Mouse (Mus musculus) myocyte (in vitro differentiated cells): ENCODE measurements around the gene Mpg. TPM values are rescaled to one million over a fixed set of nuclear protein-coding genes. Genes with fewer than 3 reads are reported as not detected.

Source experiments
- H3K27me3 ChIP-seq: one replicate; pipeline ENCODE4 v1.6.1; 2011; ENCODE audit not compliant: control insufficient read depth, insufficient read depth, insufficient read length
- H3K36me3 ChIP-seq: one replicate; pipeline ENCODE4 v1.6.1; 2011; ENCODE audit not compliant: control insufficient read depth, insufficient read depth
- H3K4me2 ChIP-seq: one replicate; pipeline ENCODE4 v1.6.1; 2011; ENCODE audit warnings: low read depth, control low read depth
- H3K4me3 ChIP-seq: one replicate; pipeline ENCODE4 v1.5.1; 2011; ENCODE audit warnings: mild to moderate bottlenecking, control low read depth, moderate library complexity
- H3K79me2 ChIP-seq: one replicate; pipeline ENCODE4 v1.6.1; 2011; ENCODE audit not compliant: control insufficient read depth, insufficient read depth
- H3ac ChIP-seq: one replicate; pipeline ENCODE4 v1.6.1; 2011; ENCODE audit not compliant: control insufficient read depth, insufficient read length
- CEBPB ChIP-seq: IDR thresholded peaks from 2 replicates; pipeline ENCODE4 v1.6.1; 2011; ENCODE audit warnings: mild to moderate bottlenecking, moderate library complexity; ENCODE audit not compliant: poor library complexity, insufficient read depth, severe bottlenecking
- E2F4 ChIP-seq: IDR thresholded peaks from one replicate; pipeline ENCODE4 v1.6.1; 2011; ENCODE audit warnings: mild to moderate bottlenecking, control low read depth, moderate library complexity; ENCODE audit not compliant: insufficient read depth
- MAX ChIP-seq: IDR thresholded peaks from one replicate; pipeline ENCODE4 v1.6.1; 2011; ENCODE audit warnings: low read depth, mild to moderate bottlenecking, control low read depth
- MYOD1 ChIP-seq, 3 experiments: IDR thresholded peaks; one replicate each; pipeline ENCODE4 v1.6.1; 2011; ENCODE audit warnings: control low read depth in 2 of 3, low read depth in 2 of 3, mild to moderate bottlenecking in 2 of 3, moderate library complexity in 1 of 3; ENCODE audit not compliant: insufficient read length in 2 of 3, control insufficient read depth in 1 of 3
- MYOG ChIP-seq, 3 experiments: IDR thresholded peaks; one replicate each; pipeline ENCODE4 v1.6.1; 2011; ENCODE audit warnings: control low read depth in 2 of 3, low read depth in 2 of 3, mild to moderate bottlenecking in 2 of 3; ENCODE audit not compliant: insufficient read length in 2 of 3, control insufficient read depth in 1 of 3, insufficient read depth in 1 of 3
- POLR2A ChIP-seq: IDR thresholded peaks from one replicate; pipeline ENCODE4 v1.6.1; 2011; ENCODE audit warnings: low read depth, mild to moderate bottlenecking, control low read depth, moderate library complexity; ENCODE audit not compliant: insufficient read length
- POLR2AphosphoS2 ChIP-seq: IDR thresholded peaks from one replicate; pipeline ENCODE4 v1.6.1; 2011; ENCODE audit warnings: low read depth, control low read depth; ENCODE audit not compliant: insufficient read length
- REST ChIP-seq: IDR thresholded peaks from one replicate; pipeline ENCODE4 v1.6.1; 2011; ENCODE audit warnings: mild to moderate bottlenecking, control low read depth, moderate library complexity; ENCODE audit not compliant: insufficient read depth, insufficient read length
- SRF ChIP-seq: IDR thresholded peaks from one replicate; pipeline ENCODE4 v1.6.1; 2011; ENCODE audit warnings: low read depth; ENCODE audit not compliant: control insufficient read depth, insufficient read length
- TCF12 ChIP-seq: IDR thresholded peaks from one replicate; pipeline ENCODE4 v1.6.1; 2011; ENCODE audit warnings: mild to moderate bottlenecking, control low read depth; ENCODE audit not compliant: poor library complexity, insufficient read depth, severe bottlenecking
- TCF3 ChIP-seq: IDR thresholded peaks from one replicate; pipeline ENCODE4 v1.6.1; 2011; ENCODE audit warnings: low read depth, control low read depth; ENCODE audit not compliant: insufficient read length
- USF1 ChIP-seq: IDR thresholded peaks from one replicate; pipeline ENCODE4 v1.6.1; 2011; ENCODE audit warnings: low read depth, mild to moderate bottlenecking, control low read depth, moderate library complexity
- polyA plus RNA-seq: library from polyadenylated mRNA; unstranded; fragments of >200 nt; fragmentation: generic; extraction: Trizol; gene quantifications from one replicate; pipeline ENCODE4 v1.2.1, GENCODE M21; 2012; ENCODE audit warnings: missing spikeins

Gene Mpg
- polyA plus RNA-seq, 1 experiment: 23.8 TPM

GRCm38 (mm10) chr11:32277736-32278457 is 51.6 kb downstream of the Mpg start:
- H3K4me2 ChIP-seq: no peak overlapping the region
- TF ChIP-seq E2F4: no peak
- H3K79me2 ChIP-seq: no peaks in the 10 kb centered on the region
- no peaks in the 10 kb centered on the region for H3K36me3 ChIP-seq
- peaks cover 36% of the 10 kb centered on the region for H3K27me3 ChIP-seq
- no peak overlapping the region for H3ac ChIP-seq
- H3K4me3 ChIP-seq: no peak overlapping the region

DNA sequence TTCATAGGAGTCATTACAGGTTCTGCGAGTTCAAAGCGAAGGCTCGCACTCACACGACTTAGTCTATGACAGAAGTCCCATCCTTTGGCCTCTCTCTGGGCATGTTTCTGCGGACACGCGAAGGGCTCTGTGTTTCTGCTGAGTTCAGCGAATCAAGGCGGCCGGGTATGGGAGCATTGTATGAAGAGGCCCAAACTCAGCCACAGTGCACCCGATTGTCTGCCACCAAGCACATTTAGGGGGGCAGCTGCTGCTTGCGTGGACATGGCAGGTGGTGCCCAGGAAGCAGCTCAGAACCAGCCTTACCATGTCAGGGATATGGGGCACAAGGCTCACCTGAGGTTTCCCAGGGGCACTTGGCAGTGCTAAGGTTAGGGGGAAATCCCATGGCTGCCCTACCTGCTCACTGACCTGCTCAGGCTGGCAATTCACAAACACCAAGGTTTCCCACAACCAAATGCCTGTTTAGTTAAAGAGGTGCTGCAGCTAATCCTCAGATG is 52.2 kb downstream of the Mpg start:
- no peak overlapping the region for H3K4me2 ChIP-seq
- H3ac ChIP-seq: no peak overlapping the region
- H3K79me2 ChIP-seq: no peaks in the 10 kb centered on the region
- peaks cover 36% of the 10 kb centered on the region for H3K27me3 ChIP-seq
- H3K4me3 ChIP-seq: no peak overlapping the region
- no peak for TF ChIP-seq MYOD1 (IDR thresholded peaks at IDR 0.05; ENCODE audit: control insufficient read depth in 1 of 3, insufficient read length in 2 of 3, low read depth in 2 of 3)
- no peak for TF ChIP-seq MAX
- no peak for TF ChIP-seq TCF3
- TF ChIP-seq USF1: no peak
- no peak for TF ChIP-seq SRF
- no peak for TF ChIP-seq E2F4
- TF ChIP-seq POLR2A: no peak
- TF ChIP-seq REST: no peak
- no peak for TF ChIP-seq MYOG (IDR thresholded peaks at IDR 0.05; ENCODE audit: control insufficient read depth in 1 of 3, insufficient read depth in 1 of 3, insufficient read length in 2 of 3, low read depth in 2 of 3)
- TF ChIP-seq POLR2AphosphoS2: no peak
- TF ChIP-seq TCF12: no peak
- no peak for TF ChIP-seq CEBPB
- H3K36me3 ChIP-seq: no peaks in the 10 kb centered on the region

DNA sequence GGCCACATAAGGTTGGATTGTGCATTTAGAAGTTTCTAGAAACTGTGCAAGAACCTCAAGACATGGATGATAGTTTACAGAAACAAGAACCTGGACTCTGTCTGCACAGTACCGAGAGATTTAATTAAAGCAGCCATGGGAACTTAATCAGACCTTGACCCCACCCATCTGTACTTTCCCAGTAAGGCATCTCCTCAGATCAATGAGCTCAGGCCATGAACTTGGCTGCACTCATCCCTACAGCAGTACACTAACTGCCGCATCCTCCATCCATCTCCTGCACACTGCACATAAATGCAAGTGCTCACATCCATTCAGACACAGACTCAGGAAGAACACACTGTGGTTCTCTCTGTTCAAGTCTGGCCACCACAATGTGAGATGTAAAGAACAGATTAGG is 54.3 kb downstream of the Mpg start:
- Histone ChIP-seq H3K4me2 (no peak overlapping the region), H3K36me3 (no peaks in the 10 kb centered on the region), H3K27me3 (peaks cover 36% of the 10 kb centered on the region), H3K79me2 (no peaks in the 10 kb centered on the region), H3K4me3 (no peak overlapping the region), H3ac (no peak overlapping the region)
- TF ChIP-seq MYOD1 (IDR thresholded peaks at IDR 0.05; ENCODE audit: control insufficient read depth in 1 of 3, insufficient read length in 2 of 3, low read depth in 2 of 3) (no peak), MYOG (IDR thresholded peaks at IDR 0.05; ENCODE audit: control insufficient read depth in 1 of 3, insufficient read depth in 1 of 3, insufficient read length in 2 of 3, low read depth in 2 of 3) (no peak), E2F4 (no peak), TCF3 (no peak), CEBPB (no peak)

DNA sequence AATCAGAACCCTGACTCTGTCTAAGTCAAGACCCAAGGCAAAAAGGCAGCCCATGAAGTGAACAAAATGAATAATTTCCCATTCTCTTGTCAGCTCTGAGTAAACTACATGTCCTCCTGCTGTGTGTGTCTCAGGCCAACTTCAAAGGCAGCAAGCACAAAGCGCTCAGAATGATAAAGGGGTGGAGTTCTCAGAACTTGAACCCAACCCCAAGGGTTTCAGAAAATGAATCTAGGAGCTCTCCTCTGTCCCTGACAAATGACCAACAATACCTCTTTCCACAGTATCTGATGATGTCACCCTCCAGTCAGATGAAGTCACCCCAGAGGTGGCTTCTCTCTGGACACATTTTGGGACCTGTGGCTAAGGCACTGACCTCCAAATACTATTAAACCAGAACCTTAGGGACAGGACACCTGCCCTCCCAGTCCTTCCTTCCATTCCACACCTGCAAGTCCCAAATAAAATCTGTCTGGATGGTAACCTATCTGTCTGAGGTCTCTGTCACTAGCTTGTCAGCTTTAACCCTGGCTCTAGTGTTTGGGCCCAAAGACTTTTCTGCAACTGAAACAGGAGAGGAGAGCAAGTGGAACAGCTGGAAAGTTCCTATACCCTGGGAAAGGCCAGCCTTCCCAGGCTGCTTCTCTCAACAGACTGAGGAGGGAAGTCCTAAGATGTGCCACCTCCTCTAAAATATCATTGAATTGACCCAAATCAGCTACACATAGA is 55.3 kb downstream of the Mpg start:
- Histone ChIP-seq H3K27me3 (peaks cover 29% of the 10 kb centered on the region), H3K4me3 (no peak overlapping the region), H3K79me2 (no peaks in the 10 kb centered on the region), H3ac (no peak overlapping the region), H3K4me2 (no peak overlapping the region), H3K36me3 (no peaks in the 10 kb centered on the region)
- TF ChIP-seq MYOG (IDR thresholded peaks at IDR 0.05; ENCODE audit: control insufficient read depth in 1 of 3, insufficient read depth in 1 of 3, insufficient read length in 2 of 3, low read depth in 2 of 3) (no peak), TCF3 (no peak), POLR2A (no peak), POLR2AphosphoS2 (no peak), USF1 (no peak), TCF12 (no peak), SRF (no peak), E2F4 (no peak), REST (no peak), CEBPB (no peak), MAX (no peak), MYOD1 (IDR thresholded peaks at IDR 0.05; ENCODE audit: control insufficient read depth in 1 of 3, insufficient read length in 2 of 3, low read depth in 2 of 3) (no peak)

Other genes with a start within 250 kb of the Mpg start
- gene Nsg2, start 226.0 kb upstream of the Mpg start, polyA plus RNA-seq: 0.18 TPM
- 0.01 TPM for gene Il9r, start 26.2 kb upstream of the Mpg start, polyA plus RNA-seq
- gene Snrnp25, start 21.1 kb upstream of the Mpg start, polyA plus RNA-seq: 58.3 TPM
- gene Rhbdf1, start 4.2 kb upstream of the Mpg start, polyA plus RNA-seq: 73.3 TPM
- 57.4 TPM for gene Nprl3, start 41.2 kb downstream of the Mpg start, polyA plus RNA-seq
- not detected for gene Hba-x, start 49.9 kb downstream of the Mpg start, polyA plus RNA-seq
- 12.3 TPM for gene Hba-a1, start 57.0 kb downstream of the Mpg start, polyA plus RNA-seq
- 0.16 TPM for gene Hbq1b, start 60.5 kb downstream of the Mpg start, polyA plus RNA-seq
- not detected for gene Hba-a2, start 70.0 kb downstream of the Mpg start, polyA plus RNA-seq
- 0.24 TPM for gene Hbq1a, start 73.6 kb downstream of the Mpg start, polyA plus RNA-seq
- gene Sh3pxd2b, start 121.3 kb downstream of the Mpg start, polyA plus RNA-seq: 22.3 TPM
- gene Ubtd2, start 228.9 kb downstream of the Mpg start, polyA plus RNA-seq: 14.6 TPM